Mouse (Mus musculus) E14TG2a.4 (cell line): ENCODE measurements around the gene Sult6b1.

Experiments
- CTCF ChIP-seq: conservative IDR thresholded peaks from 2 replicates; pipeline ENCODE4 v1.5.1; 2014; ENCODE audit warnings: low read length
- NANOG ChIP-seq: IDR thresholded peaks from 2 replicates; pipeline ENCODE4 v1.6.1; 2014; ENCODE audit warnings: borderline replicate concordance, low read length, mixed read lengths
- POU5F1 ChIP-seq: IDR thresholded peaks from 2 replicates; pipeline ENCODE4 v1.6.1; 2014; ENCODE audit warnings: low read length, borderline replicate concordance

- TF ChIP-seq CTCF (no peak), POU5F1 (no peak), NANOG (no peak)
Observed at GRCm38 (mm10) chr17:78894991-78895390, 11.8 kb downstream of the Sult6b1 start.
